Mouse (Mus musculus): ENCODE data around the gene Bcam. TPM values are rescaled to one million over a fixed set of nuclear protein-coding genes. Genes with fewer than 3 reads are reported as not detected.

Bcam gene
- polyA plus RNA-seq, 1 experiment from 2014 or later = 11.3 TPM

DNA sequence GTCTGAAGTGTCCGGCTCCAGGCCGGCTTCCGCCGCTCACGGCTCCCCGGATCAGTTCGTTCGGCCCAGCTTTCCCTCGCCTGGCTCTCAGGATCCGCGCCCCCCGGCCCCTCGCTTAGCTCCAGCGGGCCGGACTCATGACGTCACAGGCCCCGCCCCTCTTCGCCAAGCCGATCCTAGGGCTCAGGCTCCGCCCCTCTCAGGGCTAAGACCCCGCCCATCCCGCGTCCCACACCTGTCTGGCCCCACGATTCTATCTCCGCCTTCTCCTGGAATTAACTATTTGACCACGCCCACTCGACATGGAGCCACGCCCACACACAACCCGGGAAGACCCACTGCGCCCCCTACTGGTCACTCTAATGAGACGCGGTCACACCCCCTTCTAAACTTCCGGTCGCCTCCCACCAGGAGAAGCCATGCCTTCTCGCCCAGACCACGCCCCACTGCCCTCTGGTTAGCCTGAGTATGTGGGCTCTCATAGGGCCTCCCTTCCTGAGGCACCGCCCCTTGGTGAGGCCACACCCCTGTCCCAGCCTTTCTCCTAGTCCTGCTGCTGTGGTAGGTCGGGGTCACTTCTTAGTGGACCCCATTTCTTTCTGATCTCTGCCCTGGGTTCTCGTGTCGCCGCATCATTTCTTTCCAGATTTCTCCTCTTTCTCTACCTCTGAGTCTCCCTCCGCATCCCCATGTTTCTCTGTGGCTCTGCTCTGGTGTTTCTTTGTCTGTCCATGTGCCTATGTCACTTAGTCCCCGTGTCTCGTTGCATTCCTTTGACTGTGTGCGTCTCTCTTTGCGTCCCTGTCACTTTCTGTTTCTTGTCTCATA is 21.2 kb downstream of the Bcam start:
- peaks cover 67% of the 10 kb centered on the region for H3K4me1 ChIP-seq
- H3K4me3 ChIP-seq = peak overlapping the region; percentile 70
- H3K27me3 ChIP-seq (replicated peaks) = no peaks in the 10 kb centered on the region; the same call in 1 of the 2 replicates
- 1% methylated on average over 46 of the region's 46 CpGs for WGBS (ENCODE audit: insufficient replicate concordance)
- H3K36me3 ChIP-seq = no peaks in the 10 kb centered on the region
- peak overlapping the region; percentile 98 for H3K4me2 ChIP-seq
- H3K9me3 ChIP-seq (replicated peaks) = no peaks in the 10 kb centered on the region
- H3K27ac ChIP-seq = peak overlapping the region; percentile 80
- peak; percentile 90 for ATAC-seq
- peak overlapping the region; percentile 83 for H3K9ac ChIP-seq

DNA sequence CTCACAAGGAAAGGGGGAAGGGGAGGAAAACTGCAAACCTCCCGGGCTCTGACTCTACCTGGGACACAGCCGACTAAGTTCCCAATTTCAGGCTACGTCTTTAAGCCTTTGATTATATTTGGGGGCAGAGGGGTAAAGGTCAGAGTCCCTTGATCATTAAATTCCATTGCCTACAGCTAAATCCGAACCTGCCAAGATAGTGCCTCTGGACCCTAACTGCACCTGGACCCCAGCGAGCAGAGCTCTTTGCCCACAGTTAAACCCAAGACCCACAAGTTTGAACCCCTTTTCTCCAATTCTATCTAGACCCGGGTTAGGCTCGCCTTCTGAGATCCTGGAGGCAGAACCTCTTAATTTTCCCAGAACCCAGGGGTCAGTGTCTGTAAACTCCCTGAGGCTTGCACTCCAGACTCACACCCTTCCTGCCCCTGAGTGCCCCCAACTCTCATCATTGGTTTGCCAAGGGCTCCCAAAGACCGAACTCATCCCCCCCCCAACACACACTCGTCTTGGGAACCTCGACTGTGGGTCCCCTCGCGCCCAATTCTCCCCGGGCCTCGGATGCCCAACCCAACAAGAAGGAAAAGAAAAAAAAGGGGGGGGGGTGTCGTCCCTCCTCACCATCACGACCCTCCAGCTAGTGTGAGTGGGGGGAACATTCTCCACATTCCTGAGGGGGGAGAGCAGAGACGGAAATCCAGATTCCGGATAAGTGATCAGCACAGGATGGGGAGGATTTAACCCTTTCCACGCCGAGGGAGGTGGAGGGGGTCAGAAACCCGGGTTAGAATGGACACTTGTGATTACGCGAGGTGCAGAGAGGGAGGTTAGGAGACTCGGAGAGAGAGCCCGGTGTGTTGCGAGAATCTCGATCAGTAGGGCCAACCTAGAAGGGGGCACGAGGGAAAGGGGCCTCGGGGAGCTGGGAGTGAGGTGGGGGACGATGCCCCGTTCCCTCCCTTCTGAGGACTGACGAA is 22.3 kb downstream of the Bcam start:
- Histone ChIP-seq H3K4me3 (peak overlapping the region; percentile 70), H3K27ac (peak overlapping the region; percentile 80), H3K27me3 (replicated peaks) (no peaks in the 10 kb centered on the region; the same call in 1 of the 2 replicates), H3K4me2 (peak overlapping the region; percentile 98), H3K9me3 (replicated peaks) (no peaks in the 10 kb centered on the region), H3K9ac (peak overlapping the region; percentile 83), H3K4me1 (peaks cover 75% of the 10 kb centered on the region), H3K36me3 (peaks cover 4% of the 10 kb centered on the region)
- 1% methylated on average over 32 of the region's 32 CpGs for WGBS (ENCODE audit: insufficient replicate concordance)
- no peak for ATAC-seq

DNA sequence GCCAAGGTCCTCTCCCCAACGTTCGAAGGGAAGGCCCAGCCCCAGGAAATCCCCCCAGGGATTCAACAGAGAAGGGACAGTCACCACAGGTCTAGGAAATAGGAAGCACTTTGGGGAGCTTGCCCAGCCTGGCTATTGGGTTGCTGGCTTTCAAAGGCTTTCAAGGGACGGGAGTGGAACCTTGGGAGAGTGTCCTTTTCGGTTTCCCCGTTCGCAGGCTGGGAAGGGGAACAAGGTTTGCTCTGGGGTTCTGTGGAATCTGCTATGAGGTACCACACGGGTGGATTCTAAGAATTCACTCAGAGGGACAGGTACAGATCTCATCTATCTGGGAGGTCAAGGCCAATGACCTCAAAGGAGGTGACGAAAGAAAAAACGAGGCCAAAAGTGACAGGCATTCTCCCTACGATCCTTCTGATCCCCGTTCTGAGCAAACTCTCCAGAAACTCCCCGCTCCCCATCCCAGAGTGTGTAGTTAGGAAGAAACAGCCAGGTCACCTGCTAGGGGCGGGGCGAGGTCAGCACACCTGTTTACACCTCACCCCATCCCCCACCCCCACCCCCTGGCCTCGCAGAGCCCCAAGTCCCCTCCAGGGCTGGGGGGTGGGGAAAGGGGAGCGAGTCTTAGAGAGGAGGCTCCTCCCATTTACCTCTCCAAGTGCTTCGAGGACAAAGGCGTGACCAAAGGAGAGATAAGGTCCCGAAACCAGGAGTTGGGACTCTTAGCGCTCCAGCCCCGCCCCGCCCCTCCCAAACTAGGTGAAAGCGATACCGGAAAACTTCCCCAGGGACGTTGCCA is 23.2 kb downstream of the Bcam start:
- Histone ChIP-seq H3K4me2 (peak overlapping the region; percentile 98), H3K27ac (peak overlapping the region; percentile 50), H3K4me3 (peak overlapping the region; percentile 70), H3K4me1 (peaks cover 81% of the 10 kb centered on the region), H3K9me3 (replicated peaks) (no peaks in the 10 kb centered on the region), H3K36me3 (peaks cover 8% of the 10 kb centered on the region), H3K9ac (peak overlapping the region; percentile 83), H3K27me3 (replicated peaks) (no peaks in the 10 kb centered on the region; the same call in 1 of the 2 replicates)
- no peak for ATAC-seq
- WGBS (ENCODE audit: insufficient replicate concordance) = 5% methylated on average over 25 of the region's 25 CpGs

DNA sequence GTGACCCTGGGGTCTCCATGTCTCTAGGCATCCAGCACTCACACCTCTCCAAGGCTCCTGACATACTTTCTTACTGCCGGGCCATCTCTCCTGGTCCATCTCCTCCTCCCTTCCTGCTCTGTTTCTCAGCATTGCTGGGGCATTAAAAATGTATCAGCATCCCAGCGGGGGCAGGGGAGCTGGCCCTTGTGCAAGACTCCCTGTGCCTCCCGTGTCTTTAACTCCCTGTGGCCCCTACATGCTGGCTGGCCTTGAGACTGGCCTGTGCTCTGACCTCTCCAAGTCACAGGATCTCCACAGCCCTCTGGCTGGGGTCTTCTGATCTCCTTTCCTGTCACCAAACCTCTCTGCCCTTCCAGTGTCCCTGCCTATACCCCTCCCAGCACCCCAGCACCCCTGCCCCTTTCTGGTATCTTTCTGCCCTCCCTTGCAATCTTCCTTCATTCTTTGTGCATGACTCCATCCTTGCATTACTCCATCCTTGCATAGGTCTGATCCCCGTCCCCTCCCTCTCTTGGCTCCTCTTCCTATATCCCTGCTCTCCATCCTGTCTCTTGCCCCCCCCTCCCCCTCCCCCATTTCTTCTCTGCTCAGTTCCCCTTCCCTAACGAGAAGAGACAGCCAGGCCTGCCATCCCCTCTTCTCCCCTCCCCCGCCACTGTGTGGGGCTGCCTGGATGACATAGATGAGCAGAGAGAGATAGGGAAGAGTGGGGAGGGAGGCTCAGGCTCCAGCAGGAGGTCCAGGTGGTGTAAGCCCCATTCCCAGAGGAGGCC is 24.2 kb downstream of the Bcam start:
- Histone ChIP-seq H3K4me2 (peak overlapping the region; percentile 98), H3K4me3 (0 out of 2 replicates have a peak overlapping the region, but pooled peaks have one; percentile 6), H3K9ac (no peak overlapping the region), H3K9me3 (replicated peaks) (no peaks in the 10 kb centered on the region), H3K4me1 (peaks cover 91% of the 10 kb centered on the region), H3K36me3 (peaks cover 8% of the 10 kb centered on the region), H3K27me3 (replicated peaks) (no peaks in the 10 kb centered on the region; the same call in 1 of the 2 replicates), H3K27ac (peak overlapping the region; percentile 41; the same call in 1 of the 2 replicates)
- WGBS (ENCODE audit: insufficient replicate concordance) = 42% methylated on average over 6 of the region's 6 CpGs
- no peak for ATAC-seq

DNA sequence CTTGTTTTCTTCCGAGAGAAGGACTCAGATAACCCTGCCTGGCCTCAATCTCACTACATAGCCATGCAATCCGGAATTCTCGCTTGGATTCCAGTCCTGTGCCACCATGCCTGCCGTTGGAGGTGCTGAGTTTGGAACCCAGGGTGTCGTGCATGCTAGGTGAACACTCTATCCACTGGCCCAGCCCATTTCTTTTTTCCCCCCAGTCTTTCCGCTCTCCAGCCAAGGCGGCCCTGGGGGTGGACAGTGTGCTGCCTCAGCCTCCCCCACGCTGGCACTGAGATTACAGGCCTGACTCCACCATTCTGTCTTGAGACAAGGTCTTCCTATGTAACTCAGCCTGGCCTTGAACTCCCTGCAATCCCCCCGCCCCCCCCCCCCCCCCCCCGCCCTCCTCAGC is 24.8 kb downstream of the Bcam start:
- no peaks in the 10 kb centered on the region for H3K9me3 ChIP-seq (replicated peaks)
- WGBS (ENCODE audit: insufficient replicate concordance) = 76% methylated on average over 8 of the region's 10 CpGs
- no peak overlapping the region for H3K4me2 ChIP-seq
- H3K9ac ChIP-seq = no peak overlapping the region
- H3K4me1 ChIP-seq = peaks cover 94% of the 10 kb centered on the region
- peaks cover 8% of the 10 kb centered on the region for H3K36me3 ChIP-seq
- H3K4me3 ChIP-seq = no peak overlapping the region
- no peak overlapping the region for H3K27ac ChIP-seq
- H3K27me3 ChIP-seq (replicated peaks) = no peaks in the 10 kb centered on the region; the same call in 1 of the 2 replicates
- ATAC-seq = no peak

DNA sequence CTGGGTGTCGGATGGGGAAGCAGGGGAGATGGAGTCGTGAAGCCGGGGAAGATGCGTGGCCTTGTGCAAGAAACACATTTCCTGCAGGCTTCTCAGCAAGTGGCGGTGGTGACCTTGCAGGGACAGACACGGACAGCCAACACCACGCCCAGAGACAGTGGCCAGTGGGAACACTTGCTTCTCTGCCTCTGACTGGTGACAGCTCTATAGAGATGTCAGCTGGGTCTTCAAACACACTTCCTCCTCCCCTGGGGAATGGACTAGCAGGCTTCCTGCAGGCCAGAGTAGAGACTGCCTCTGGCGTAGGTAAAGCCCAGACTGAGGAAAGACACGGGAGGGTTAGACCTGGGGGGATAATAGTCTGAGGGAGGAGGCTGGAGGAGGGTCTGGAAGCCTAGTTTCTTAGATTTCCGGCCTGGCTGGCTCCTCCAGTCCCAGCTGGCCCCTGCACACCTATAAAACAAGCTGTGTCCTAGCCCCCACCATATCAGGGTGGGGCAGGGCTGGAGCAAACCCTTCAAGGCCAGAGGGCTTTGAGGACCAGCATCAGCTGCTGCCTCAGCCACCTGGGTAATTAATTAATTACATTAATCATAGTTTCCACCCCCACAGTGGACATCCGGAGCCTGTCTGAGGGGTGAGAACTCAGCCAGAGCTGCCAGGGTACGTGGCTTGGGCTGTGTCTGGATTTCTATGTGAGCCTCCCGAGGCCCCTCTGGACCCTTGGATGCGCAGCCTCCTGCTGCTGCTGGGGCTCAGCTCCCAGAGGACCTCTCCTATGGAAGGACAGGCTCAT is 26.0 kb downstream of the Bcam start:
- H3K27me3 ChIP-seq (replicated peaks) = no peaks in the 10 kb centered on the region; the same call in 1 of the 2 replicates
- H3K9me3 ChIP-seq (replicated peaks) = no peaks in the 10 kb centered on the region
- H3K4me3 ChIP-seq = no peak overlapping the region
- H3K36me3 ChIP-seq = peaks cover 17% of the 10 kb centered on the region
- H3K4me1 ChIP-seq = peaks cover 87% of the 10 kb centered on the region
- no peak overlapping the region for H3K9ac ChIP-seq
- ATAC-seq = no peak
- peak overlapping the region; percentile 57 for H3K27ac ChIP-seq
- peak overlapping the region; percentile 9; the same call in 1 of the 2 replicates for H3K4me2 ChIP-seq
- 54% methylated on average over 14 of the region's 14 CpGs for WGBS (ENCODE audit: insufficient replicate concordance)

DNA sequence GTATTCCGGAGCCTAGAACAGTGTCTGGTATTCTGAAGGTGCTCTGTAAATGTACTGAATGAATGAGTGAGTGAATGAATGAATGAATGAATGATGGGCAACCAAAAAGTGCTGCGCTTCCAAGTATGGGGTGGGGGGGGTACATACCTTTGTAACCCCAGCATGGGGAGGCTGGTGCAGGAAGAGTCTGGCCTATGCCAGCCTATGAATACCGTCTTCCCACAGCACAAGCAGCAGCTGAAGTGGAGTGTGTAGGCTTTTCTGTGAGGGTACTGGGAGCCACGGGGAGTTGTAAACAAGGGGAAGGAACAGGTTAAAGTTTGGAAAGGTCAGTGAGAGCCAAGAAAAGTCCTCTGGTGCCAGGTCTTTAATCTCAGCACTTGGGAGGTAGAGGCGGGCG is 27.0 kb downstream of the Bcam start:
- Histone ChIP-seq H3K4me1 (peaks cover 77% of the 10 kb centered on the region), H3K27me3 (replicated peaks) (no peaks in the 10 kb centered on the region; the same call in 1 of the 2 replicates), H3K9me3 (replicated peaks) (no peaks in the 10 kb centered on the region), H3K4me3 (no peak overlapping the region), H3K36me3 (peaks cover 17% of the 10 kb centered on the region), H3K4me2 (no peak overlapping the region), H3K27ac (no peak overlapping the region; the same call in 1 of the 2 replicates), H3K9ac (no peak overlapping the region)
- WGBS (ENCODE audit: insufficient replicate concordance) = 76% methylated on average over 6 of the region's 6 CpGs
- no peak for ATAC-seq

DNA sequence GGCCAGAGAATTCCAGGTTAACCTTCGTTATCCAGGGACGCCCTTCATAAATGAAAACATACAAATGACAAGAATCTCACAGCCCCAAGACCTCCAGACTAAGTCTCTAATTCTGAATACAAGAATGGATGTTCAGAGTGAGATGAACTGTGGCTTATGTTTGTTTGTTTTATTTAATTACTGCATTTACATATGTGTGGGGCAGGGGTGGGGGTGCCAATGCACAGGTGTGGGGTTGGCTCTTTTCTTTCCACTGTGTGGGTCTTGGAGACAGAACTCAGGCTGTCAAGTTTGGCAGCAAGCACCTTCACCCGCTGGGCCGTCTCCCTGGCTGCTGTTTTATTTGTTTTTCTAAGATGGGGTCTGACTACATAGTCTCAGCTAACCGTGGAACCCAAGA is 28.3 kb downstream of the Bcam start:
- no peaks in the 10 kb centered on the region; the same call in 1 of the 2 replicates for H3K27me3 ChIP-seq (replicated peaks)
- peaks cover 25% of the 10 kb centered on the region for H3K36me3 ChIP-seq
- H3K9ac ChIP-seq = no peak overlapping the region
- peaks cover 72% of the 10 kb centered on the region for H3K4me1 ChIP-seq
- H3K27ac ChIP-seq = peak overlapping the region; percentile 8; the same call in 1 of the 2 replicates
- H3K4me2 ChIP-seq = no peak overlapping the region
- ATAC-seq = no peak
- 72% methylated on average over 5 of the region's 5 CpGs for WGBS (ENCODE audit: insufficient replicate concordance)
- no peaks in the 10 kb centered on the region for H3K9me3 ChIP-seq (replicated peaks)
- H3K4me3 ChIP-seq = no peak overlapping the region

DNA sequence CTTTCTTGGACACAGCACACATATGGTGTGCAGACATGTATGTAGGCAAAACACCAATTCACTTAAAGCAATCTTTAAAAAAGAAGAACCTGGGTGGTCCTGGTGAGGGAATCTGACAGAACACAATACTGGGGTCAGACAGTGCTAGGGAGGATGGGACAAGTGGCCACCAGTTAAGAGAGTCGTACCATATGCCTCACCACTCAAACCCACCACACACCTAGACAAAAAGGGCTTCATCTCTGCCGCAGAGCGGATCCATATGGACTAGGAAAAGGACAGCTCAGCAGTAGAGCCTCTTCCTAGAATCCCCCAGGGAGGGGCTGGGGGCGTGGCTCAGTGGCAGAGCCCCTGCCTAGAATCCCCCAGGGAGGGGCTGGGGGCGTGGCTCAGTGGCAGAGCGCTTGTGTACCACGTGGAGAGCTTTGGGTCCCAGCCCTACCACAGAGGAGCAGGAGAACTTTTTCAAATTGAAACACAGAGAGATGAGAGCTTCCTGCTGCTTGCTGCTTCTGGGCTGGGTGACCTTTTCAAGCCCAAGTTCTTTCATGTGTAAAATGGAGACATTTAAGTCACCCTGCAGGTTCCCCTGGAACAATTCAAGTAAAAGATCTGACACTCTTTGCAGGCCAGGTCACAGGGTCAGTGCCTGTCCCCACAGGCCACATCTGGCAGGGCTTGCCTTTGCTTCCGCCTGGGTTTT is 29.3 kb downstream of the Bcam start:
- Histone ChIP-seq H3K4me2 (peak overlapping the region; percentile 16; the same call in 1 of the 2 replicates), H3K27ac (peak overlapping the region; percentile 61), H3K36me3 (peaks cover 33% of the 10 kb centered on the region), H3K4me1 (peaks cover 72% of the 10 kb centered on the region), H3K9me3 (replicated peaks) (no peaks in the 10 kb centered on the region), H3K27me3 (replicated peaks) (no peaks in the 10 kb centered on the region; the same call in 1 of the 2 replicates), H3K9ac (0 out of 2 replicates have a peak overlapping the region, but pooled peaks have one; percentile 15), H3K4me3 (no peak overlapping the region)
- WGBS (ENCODE audit: insufficient replicate concordance) = 26% methylated on average over 8 of the region's 8 CpGs
- ATAC-seq = peak; percentile 25; the same call in 1 of the 2 replicates

Measured in liver, embryonic 12.5 days (tissue).